8 mouse cellular contexts compared by ENCODE assay signal in genomic region chr1:37678327-37679123, GRCm38 (mm10). TPM values are rescaled to one million over a fixed set of nuclear protein-coding genes. Genes with fewer than 3 reads are reported as not detected.
A peak's percentile ranks its signal among the peaks of the same experiment; 100 is the strongest.
DNase-seq lines count a peak whose midpoint lies in the region; ATAC-seq and TF ChIP-seq lines count a peak whose summit lies in the region.

No protein-coding gene starts in this region.

- H3K4me3 ChIP-seq in spleen, adult 2 months (ENCODE audit: extremely low read depth, insufficient read depth, insufficient read length) = no peak overlapping the region

- H3K27me3 ChIP-seq in spleen, adult 2 months (ENCODE audit: control insufficient read depth, insufficient read depth, low read length) = no peaks in the 10 kb centered on the region

- peak; percentile 90; the same call in 1 of the 2 replicates for TF ChIP-seq CTCF in spleen, adult 2 months (IDR thresholded peaks at IDR 0.05; ENCODE audit: extremely low read depth, insufficient read depth, insufficient read length, insufficient replicate concordance)

- H3K27ac ChIP-seq in spleen, adult 2 months (ENCODE audit: insufficient read depth, low read length) = no peak overlapping the region

- DNase-seq in CD4-positive, CD25-positive, alpha-beta regulatory T cell, adult 2 months (ENCODE audit: low read depth, low spot score) = peak; percentile 82
- DNase-seq in c-Kit-negative CD71-positive TER-119-positive erythroid progenitor cells, embryonic 14.5 days (ENCODE audit: low read depth, low spot score) = peak; percentile 37
- DNase-seq in fat pad, adult 2 months (ENCODE audit: extremely low read depth, low read depth, low spot score) = peak; percentile 76
- peak; percentile 91 for DNase-seq in heart, postnatal 4 days
- peak; percentile 94 to 96 for DNase-seq in left cerebral cortex, adult 18-20 months (ENCODE audit: low spot score in 2 of 2)
- DNase-seq in spleen, adult 2 months (ENCODE audit: low read depth in 1 of 2, low spot score in 2 of 2) = peak; percentile 15 to 72

- 69% methylated on average over 9 of the region's 9 CpGs for WGBS in spleen, adult 2 months

- TF ChIP-seq POLR2A in spleen, adult 2 months (IDR thresholded peaks at IDR 0.05; ENCODE audit: low read depth, low read length) = no peak

- no peaks in the 10 kb centered on the region for H3K36me3 ChIP-seq in spleen, adult 2 months (ENCODE audit: control insufficient read depth, insufficient read depth, low read length)

- no peaks in the 10 kb centered on the region for H3K4me1 ChIP-seq in spleen, adult 2 months (ENCODE audit: control insufficient read depth, insufficient read depth, insufficient read length)

- no peak for ATAC-seq in CD4-positive, CD25-positive, alpha-beta regulatory T cell, adult 4 months
- peak; percentile 87 for ATAC-seq in megakaryocyte-erythroid progenitor cell, adult 5-6 weeks (replicated peaks; ENCODE audit: low FRiP score, low TSS enrichment, poor library complexity, severe bottlenecking)

RNA-seq across cellular contexts. Expression of gene 2010300C02Rik, which starts 41.4 kb away (rescaled TPM):
- polyA plus RNA-seq in CD4-positive, CD25-positive, alpha-beta regulatory T cell, adult 4 months (2017; shearing (Covaris generic)) = under 1 TPM; 0.42 to 0.79 TPM
- total RNA-seq in heart, postnatal 4 days (2021) = 1 to 10 TPM; 1.7 to 1.9 TPM
- 100 to 1,000 TPM; 251 to 264 TPM for total RNA-seq in left cerebral cortex, adult 18-20 months (2021)
- total RNA-seq in megakaryocyte-erythroid progenitor cell, adult 5-6 weeks (2014; fragmentation: Nextera tagmentation) = not detected in 2 replicates
- 0.05 and 0.15 TPM in 2 replicates for total RNA-seq in megakaryocyte-erythroid progenitor cell, adult 5-6 weeks (2017)
- 0.96 and 1.0 TPM in 2 replicates for polyA plus RNA-seq in spleen, adult 2 months (2012; rRNA removed)

Comparison
In these comparisons a context has a peak if more than half of its experiments do, and no peak if none do; other contexts are left out.
1. DNase-seq: peak in every context shown above with its lines; median percentile 95 in left cerebral cortex, adult 18-20 months; 91 in heart, postnatal 4 days; 82 in CD4-positive, CD25-positive, alpha-beta regulatory T cell, adult 2 months; 76 in fat pad, adult 2 months; 44 in spleen, adult 2 months; 37 in c-Kit-negative CD71-positive TER-119-positive erythroid progenitor cells, embryonic 14.5 days.
2. RNA of gene 2010300C02Rik, which starts 41.4 kb away (total RNA-seq): 251 to 264 TPM in left cerebral cortex, adult 18-20 months; 1.7 to 1.9 TPM in heart, postnatal 4 days and 0.05 to 0.15 TPM in megakaryocyte-erythroid progenitor cell, adult 5-6 weeks; every median in the first group is over 10 times any median in the second.